Mouse (Mus musculus) hematopoietic stem cell, adult 5-6 weeks (primary cell): ENCODE results near the gene Spata20. TPM values are rescaled to one million over a fixed set of nuclear protein-coding genes. Genes with fewer than 3 reads are reported as not detected.

Experiments
- ATAC-seq, 2 experiments: fragments of 125-278 bp in 1 of 2; replicated peaks in 1 of 2; 2 replicates each; pipeline ENCODE4 v1.8.0; 2016 to 2017; ENCODE audit warnings: inconsistent platforms in 2 of 2, mild to moderate bottlenecking in 2 of 2, moderate number of reproducible peaks in 2 of 2, low read depth in 1 of 2, moderate TSS enrichment in 1 of 2; ENCODE audit not compliant: low FRiP score in 2 of 2, poor library complexity in 2 of 2, severe bottlenecking in 2 of 2, insufficient read depth in 1 of 2, low TSS enrichment in 1 of 2
- total RNA-seq: library from RNA; stranded (forward); fragments of 172-1452, 232-1000 nt; gene quantifications from 2 replicates; pipeline ENCODE4 v1.2.3, GENCODE M21; 2017

Gene Spata20
- total RNA-seq, 1 experiment from 2014 or later = not detected

- ATAC-seq = no peak
Measured at GRCm38 (mm10) chr11:94469136-94470064, 16.6 kb downstream of the Spata20 start.

GRCm38 (mm10) chr11:94468582-94469064, 17.4 kb downstream of the Spata20 start:
- ATAC-seq = no peak

GRCm38 (mm10) chr11:94466333-94466855, 19.6 kb downstream of the Spata20 start:
- ATAC-seq = no peak

GRCm38 (mm10) chr11:94464170-94464569, 21.8 kb downstream of the Spata20 start:
- ATAC-seq = no peak

DNA sequence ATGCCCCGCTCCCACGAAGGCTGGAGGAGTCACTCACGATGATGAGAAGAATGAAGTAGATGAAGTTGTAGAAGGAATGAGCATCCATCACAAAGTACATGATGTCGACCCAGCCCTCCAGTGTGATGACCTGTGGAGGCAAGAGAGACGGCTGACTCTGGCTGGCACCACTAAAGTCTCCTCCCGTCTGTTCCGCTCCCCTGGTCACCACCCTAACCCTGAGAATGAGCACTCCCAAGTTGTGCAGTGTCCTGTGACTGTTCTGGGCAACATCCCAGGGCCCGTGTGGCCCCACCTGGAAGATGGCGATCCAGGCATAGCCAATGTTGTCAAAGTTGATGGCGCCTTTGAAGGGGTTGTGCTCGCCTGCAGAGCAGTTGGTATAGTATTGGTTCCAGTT, 24.1 kb downstream of the Spata20 start:
- no peak for ATAC-seq

DNA sequence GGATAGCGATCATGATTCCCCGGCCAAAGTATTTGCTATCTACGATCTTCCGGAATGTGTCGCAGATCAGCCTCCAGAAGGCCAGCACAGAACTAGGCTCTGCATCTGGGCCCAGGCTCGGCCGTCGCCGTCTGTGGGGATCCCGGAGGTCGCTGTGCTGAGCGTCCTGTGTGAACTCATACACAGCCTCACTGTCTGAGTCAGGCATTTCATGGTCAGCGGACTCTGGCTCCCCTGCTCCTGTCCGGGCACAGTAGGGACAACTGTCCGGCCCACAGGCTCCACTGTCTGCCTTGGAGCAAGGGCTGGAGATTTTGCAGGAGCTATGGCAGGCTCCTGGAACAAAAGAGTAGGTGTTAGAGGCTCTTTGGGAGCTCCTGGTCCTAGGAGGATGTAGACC, 29.0 kb downstream of the Spata20 start:
- ATAC-seq = no peak

- ATAC-seq = no peak
Measured at GRCm38 (mm10) chr11:94456347-94456746, 29.6 kb downstream of the Spata20 start.

- no peak for ATAC-seq
Measured at GRCm38 (mm10) chr11:94455161-94455820, 30.7 kb downstream of the Spata20 start.

GRCm38 (mm10) chr11:94454756-94455155, 31.2 kb downstream of the Spata20 start:
- no peak for ATAC-seq

- ATAC-seq = no peak
Measured at GRCm38 (mm10) chr11:94451091-94451773, 34.7 kb downstream of the Spata20 start.

GRCm38 (mm10) chr11:94449886-94450285, 36.1 kb downstream of the Spata20 start:
- ATAC-seq = no peak

DNA sequence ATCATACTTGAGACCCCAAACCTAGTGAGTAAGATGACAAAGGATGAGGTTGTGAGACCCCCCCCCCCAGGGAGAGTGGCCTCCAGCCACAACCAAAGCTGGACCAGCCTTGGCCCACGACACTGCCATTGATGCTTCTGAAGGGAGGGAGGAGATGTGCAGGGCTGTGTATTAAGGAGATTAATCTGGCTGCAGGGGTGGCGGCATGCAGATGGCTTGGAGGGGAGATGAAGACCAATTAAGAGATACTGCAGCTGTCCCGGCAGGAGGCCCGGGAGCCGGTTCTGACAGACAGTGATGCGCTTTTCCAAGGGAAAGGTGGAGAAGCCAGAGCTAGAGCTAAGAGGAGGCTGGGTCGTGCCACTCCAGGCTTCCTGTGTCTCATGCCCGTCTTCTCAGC, 36.7 kb downstream of the Spata20 start:
- no peak for ATAC-seq

DNA sequence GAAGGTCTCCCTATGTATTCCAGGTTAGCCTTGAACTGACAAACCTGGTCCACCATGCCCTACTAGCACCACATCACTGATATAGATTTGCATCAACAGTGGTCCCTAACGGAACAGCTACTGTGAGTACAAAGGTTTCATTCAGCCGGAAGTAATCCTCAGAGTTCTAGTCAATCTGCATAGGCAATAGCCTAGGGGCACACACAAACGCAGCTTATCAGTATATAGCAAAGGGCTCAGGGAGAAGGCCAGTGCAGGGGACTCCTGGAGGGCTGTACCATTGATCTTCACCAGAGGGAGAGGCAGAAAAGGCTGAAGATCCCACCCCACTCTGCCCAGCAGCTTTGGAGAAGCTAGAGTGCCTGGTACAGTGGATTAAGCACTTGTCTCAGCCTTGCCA, 39.0 kb downstream of the Spata20 start:
- ATAC-seq = no peak

DNA sequence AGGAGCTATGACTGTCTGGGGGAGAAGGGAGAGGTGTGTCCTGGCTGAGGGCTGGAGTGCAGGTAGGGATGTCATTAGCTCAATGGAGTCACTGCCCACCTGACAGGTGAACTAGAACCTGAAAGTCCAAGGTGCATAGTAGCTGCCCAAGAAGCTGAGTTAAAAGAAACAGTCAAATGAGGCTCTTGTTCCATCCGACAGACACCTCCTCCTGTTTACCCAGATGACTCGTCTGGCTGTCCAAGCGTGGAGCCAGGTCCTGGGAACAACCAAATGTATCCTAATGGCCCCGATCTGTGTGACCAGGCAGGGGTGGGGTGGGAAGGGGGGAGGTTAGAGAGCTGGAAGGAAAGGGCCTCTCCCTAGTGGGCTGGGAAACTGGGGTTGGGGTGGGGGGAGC, 40.7 kb downstream of the Spata20 start:
- ATAC-seq = no peak

GRCm38 (mm10) chr11:94444829-94445228, 41.1 kb downstream of the Spata20 start:
- no peak for ATAC-seq

DNA sequence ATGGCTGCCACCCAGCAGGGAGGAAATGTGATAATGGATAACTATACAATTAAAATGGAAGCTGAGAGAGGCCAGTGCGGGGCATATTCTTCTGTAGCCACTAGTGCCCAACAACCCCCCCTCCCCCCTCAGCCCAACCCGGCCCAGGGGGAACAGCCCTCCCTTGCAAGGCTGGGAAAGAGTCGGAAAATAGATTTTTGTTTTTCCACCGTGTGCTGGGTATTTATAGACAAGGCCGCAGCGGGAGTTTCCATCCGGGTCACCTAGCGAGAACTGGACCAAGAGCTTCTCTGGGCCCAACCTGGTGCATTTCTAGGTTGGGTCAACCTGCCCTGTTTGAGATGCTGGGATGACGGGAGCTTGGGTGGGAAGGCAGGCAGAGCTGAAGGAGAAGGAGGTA, 44.2 kb downstream of the Spata20 start:
- ATAC-seq = no peak

DNA sequence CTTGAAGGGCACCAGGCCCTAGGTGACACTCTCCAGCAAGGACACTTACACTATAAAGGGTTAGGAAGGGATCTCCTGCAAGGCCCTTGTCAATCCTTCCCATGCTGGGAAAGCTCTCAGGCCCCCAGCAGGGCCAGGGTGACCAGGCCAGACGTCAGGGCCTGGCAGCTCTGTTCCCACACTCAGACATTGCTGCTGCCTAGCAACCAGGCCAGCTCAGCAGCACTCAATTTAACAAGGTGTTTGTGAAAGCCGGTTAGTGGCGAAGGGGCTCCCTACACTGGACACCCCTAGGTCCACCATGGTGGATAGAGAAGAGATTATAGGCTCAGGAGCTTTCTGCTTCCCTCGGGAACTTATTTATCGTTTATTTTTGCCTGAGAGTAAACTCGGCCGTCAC, 44.9 kb downstream of the Spata20 start:
- ATAC-seq = no peak

DNA sequence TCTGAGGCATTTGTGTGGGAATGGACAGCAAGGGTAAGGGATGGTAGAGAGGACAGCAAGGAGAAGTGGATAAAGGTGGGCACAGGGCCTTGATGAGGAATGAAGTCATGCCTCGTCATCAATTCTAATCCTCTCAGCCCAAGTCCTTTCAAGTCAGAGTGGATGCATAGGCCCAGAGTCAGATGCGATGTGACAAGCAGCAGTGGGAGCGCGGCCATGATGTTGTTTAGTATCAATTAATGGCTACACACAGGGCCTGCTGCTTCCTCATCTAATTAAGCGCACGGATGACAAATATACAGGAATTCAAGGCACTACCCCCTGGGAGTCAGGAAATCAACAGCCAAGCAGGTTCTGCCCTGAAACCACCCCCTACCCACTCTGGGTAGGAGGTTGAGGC, 45.6 kb downstream of the Spata20 start:
- ATAC-seq = no peak
